Comparison of ENCODE assay signal across 8 mouse cellular contexts in the genomic region with DNA sequence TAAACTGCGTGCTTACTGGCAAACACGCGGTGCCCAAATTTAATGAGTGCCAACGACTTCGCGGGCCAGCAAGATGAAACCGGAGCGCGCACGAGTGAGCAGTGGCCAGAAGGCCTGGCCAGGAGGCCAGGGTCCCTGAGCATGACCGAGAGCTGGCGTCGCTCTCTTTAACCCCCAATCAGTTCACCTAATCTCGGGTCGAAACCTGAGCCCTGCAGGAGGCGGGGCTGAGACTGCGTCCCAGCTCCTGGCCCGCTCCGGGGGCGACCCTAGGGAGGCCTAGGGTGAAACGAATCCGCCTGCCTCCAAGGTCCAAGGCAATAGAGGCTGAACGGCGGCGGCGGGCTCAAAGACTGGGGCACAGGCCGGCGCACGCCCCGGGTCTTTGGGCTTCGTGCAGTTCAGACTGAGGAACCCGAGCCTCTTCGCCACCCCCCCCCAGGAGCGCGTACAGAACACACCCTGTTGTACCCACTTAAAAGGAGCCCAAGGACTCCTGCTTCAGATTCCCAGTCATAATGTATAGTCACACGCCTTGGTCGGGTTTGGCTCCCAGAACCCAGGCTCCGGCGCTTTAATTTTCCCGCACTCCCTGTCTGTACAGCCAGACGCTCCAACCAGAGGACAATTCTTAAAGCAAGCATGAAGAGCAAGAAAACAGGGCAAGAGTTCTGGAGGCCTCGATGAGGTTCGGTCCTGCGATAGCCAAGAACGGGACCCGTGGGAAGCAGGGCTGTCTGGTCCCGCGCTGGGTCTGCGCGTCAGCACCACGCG. TPM values are rescaled to one million over a fixed set of nuclear protein-coding genes. Genes with fewer than 3 reads are reported as not detected.
DNase-seq lines count a peak whose midpoint lies in the region; ATAC-seq and TF ChIP-seq lines count a peak whose summit lies in the region.

No protein-coding gene starts in this region.

- H3K4me3 ChIP-seq in heart, adult 2 months: peak overlapping the region; percentile 33
- peak overlapping the region; percentile 52 for H3K4me3 ChIP-seq in heart, embryonic 13.5 days
- peak overlapping the region; percentile 19 for H3K4me3 ChIP-seq in limb, embryonic 14.5 days (replicated peaks; ENCODE audit: low read length)
- H3K4me3 ChIP-seq in neural tube, embryonic 12.5 days: no peak overlapping the region

- no peak for TF ChIP-seq POLR2A in heart, adult 2 months (IDR thresholded peaks at IDR 0.05; ENCODE audit: insufficient read depth, low read depth, low read length)
- no peak for TF ChIP-seq POLR2A in limb, embryonic 14.5 days (IDR thresholded peaks at IDR 0.05; ENCODE audit: borderline replicate concordance, extremely low read depth, insufficient read depth, insufficient read length)

- no peak for ATAC-seq in heart, embryonic 13.5 days (ENCODE audit: extremely low read depth, insufficient number of reproducible peaks, low FRiP score, low TSS enrichment)
- ATAC-seq in limb, embryonic 14.5 days (ENCODE audit: low FRiP score, low read depth): no peak
- ATAC-seq in neural tube, embryonic 12.5 days (ENCODE audit: low FRiP score, low read depth): peak; percentile 23; the same call in 1 of the 2 replicates
- no peak for ATAC-seq in activated CD4-positive, CD25-positive, alpha-beta regulatory T cell, adult 4 months

- no peaks in the 10 kb centered on the region for H3K9me3 ChIP-seq in heart, embryonic 13.5 days
- no peaks in the 10 kb centered on the region for H3K9me3 ChIP-seq in limb, embryonic 14.5 days (ENCODE audit: control insufficient read depth, low read length)
- H3K9me3 ChIP-seq in neural tube, embryonic 12.5 days: no peaks in the 10 kb centered on the region

- peaks cover 57% of the 10 kb centered on the region for H3K27me3 ChIP-seq in heart, adult 2 months (ENCODE audit: control insufficient read depth, insufficient read depth, low read length)
- peaks cover 92% of the 10 kb centered on the region for H3K27me3 ChIP-seq in heart, embryonic 13.5 days (replicated peaks)
- H3K27me3 ChIP-seq in limb, embryonic 14.5 days (ENCODE audit: control insufficient read depth, insufficient read depth, low read length): peaks cover 95% of the 10 kb centered on the region
- H3K27me3 ChIP-seq in neural tube, embryonic 12.5 days (replicated peaks): peaks cover 92% of the 10 kb centered on the region

- WGBS in heart, adult 2 months: 1% methylated on average over 52 of the region's 52 CpGs
- under 1% methylated on average over 51 of the region's 52 CpGs for WGBS in heart, embryonic 13.5 days
- WGBS in limb, embryonic 14.5 days: under 1% methylated on average over 52 of the region's 52 CpGs
- under 1% methylated on average over 52 of the region's 52 CpGs for WGBS in neural tube, embryonic 12.5 days

- H3K4me1 ChIP-seq in heart, adult 2 months (ENCODE audit: control insufficient read depth, insufficient read depth, low read length): peaks cover 5% of the 10 kb centered on the region
- H3K4me1 ChIP-seq in heart, embryonic 13.5 days: peaks cover 64% of the 10 kb centered on the region
- peaks cover 39% of the 10 kb centered on the region for H3K4me1 ChIP-seq in limb, embryonic 14.5 days (ENCODE audit: control insufficient read depth, insufficient read depth, low read length)
- H3K4me1 ChIP-seq in neural tube, embryonic 12.5 days: peaks cover 45% of the 10 kb centered on the region

- H3K4me2 ChIP-seq in heart, embryonic 13.5 days: peak overlapping the region; percentile 81
- H3K4me2 ChIP-seq in limb, embryonic 14.5 days (replicated peaks; ENCODE audit: low read depth, low read length, severe bottlenecking): peak overlapping the region; percentile 43
- peak overlapping the region; percentile 45 for H3K4me2 ChIP-seq in neural tube, embryonic 12.5 days (replicated peaks)

- no peaks in the 10 kb centered on the region for H3K79me2 ChIP-seq in heart, adult 2 months (replicated peaks; ENCODE audit: control insufficient read depth, insufficient read depth, low read length)

- DNase-seq in heart, adult 2 months: peak; percentile 19 to 32
- no peak for DNase-seq in heart, adult 9 months (ENCODE audit: low spot score in 2 of 2)
- peak; percentile 45 for DNase-seq in R1 (ENCODE audit: low read depth, low spot score)
- no peak for DNase-seq in limb, embryonic 14.5 days (ENCODE audit: low spot score)
- DNase-seq in urinary bladder, postnatal 36 days (ENCODE audit: low spot score in 2 of 2): no peak

- no peaks in the 10 kb centered on the region for H3K36me3 ChIP-seq in heart, adult 2 months (ENCODE audit: control insufficient read depth, insufficient read depth, low read length)
- H3K36me3 ChIP-seq in heart, embryonic 13.5 days: no peaks in the 10 kb centered on the region
- no peaks in the 10 kb centered on the region for H3K36me3 ChIP-seq in limb, embryonic 14.5 days (ENCODE audit: control insufficient read depth, insufficient read depth, low read length)
- no peaks in the 10 kb centered on the region for H3K36me3 ChIP-seq in neural tube, embryonic 12.5 days

- no peak for TF ChIP-seq CTCF in heart, adult 2 months (IDR thresholded peaks at IDR 0.05)

- H3K27ac ChIP-seq in heart, adult 2 months: no peak overlapping the region
- H3K27ac ChIP-seq in heart, embryonic 13.5 days (replicated peaks): no peak overlapping the region
- no peak overlapping the region for H3K27ac ChIP-seq in limb, embryonic 14.5 days (replicated peaks; ENCODE audit: low read depth, low read length)
- H3K27ac ChIP-seq in neural tube, embryonic 12.5 days: no peak overlapping the region

- no peak for TF ChIP-seq EP300 in heart, adult 2 months (IDR thresholded peaks at IDR 0.05; ENCODE audit: insufficient read depth, low read depth, low read length)

- no peak overlapping the region for H3K9ac ChIP-seq in heart, adult 2 months (ENCODE audit: low read depth, low read length)
- no peak overlapping the region for H3K9ac ChIP-seq in heart, embryonic 13.5 days
- H3K9ac ChIP-seq in limb, embryonic 14.5 days (ENCODE audit: low read depth, low read length, severe bottlenecking): no peak overlapping the region
- no peak overlapping the region for H3K9ac ChIP-seq in neural tube, embryonic 12.5 days

- intact Hi-C loops in heart, adult 2 months (cut with DNase I): loop anchor here (10.0 kb wide), 1 partner anchor 1260 kb away; no protein-coding TSS in a partner anchor

RNA-seq across cellular contexts. Expression of gene Gfi1, which starts 1.0 kb away (rescaled TPM):
- not detected for total RNA-seq in heart, adult 2 months (2021)
- 0.09 and 0.16 TPM in 2 replicates for polyA plus RNA-seq in heart, adult 2 months (2012; rRNA removed)
- not detected in 2 replicates for polyA plus RNA-seq in heart, embryonic 13.5 days (2015; fragmentation: Nextera tagmentation; extraction: Ambion mirVana)
- 1.6 and 1.9 TPM in 2 replicates for polyA plus RNA-seq in limb, embryonic 14.5 days (2012; rRNA removed)
- 0.40 and 0.55 TPM in 2 replicates for polyA plus RNA-seq in limb, embryonic 14.5 days (2014; fragmentation: Nextera tagmentation; extraction: Ambion mirVana)
- polyA plus RNA-seq in neural tube, embryonic 12.5 days (2016; fragmentation: Nextera tagmentation; extraction: Ambion mirVana): not detected in 2 replicates
- 1 to 10 TPM; 2.6 to 3.1 TPM for polyA plus RNA-seq in activated CD4-positive, CD25-positive, alpha-beta regulatory T cell, adult 4 months (2017; shearing (Covaris generic))

Comparison
In these comparisons a context has a peak if more than half of its experiments do, and no peak if none do; other contexts are left out.
1. DNase-seq: peak in heart, adult 2 months (2 of 2) and R1 (single experiment); none in heart, adult 9 months (0 of 2), limb, embryonic 14.5 days (single experiment) and urinary bladder, postnatal 36 days (0 of 2).
2. Peak in every context shown above with its lines, with median percentiles within 50 percentile points of each other: H3K4me2 ChIP-seq.